Mouse (Mus musculus) limb, embryonic 10.5 days (tissue): ENCODE measurements at regions not wholly inside any gene's neighbourhood (a gene's known extent, or its start where the extent isn't known, plus 50 kb on each side); places are given as distances from the start of the nearest gene placed in this dataset.

Experiments
- DNase-seq: peaks from one replicate; pipeline ENCODE4 v3.0.0-alpha.2; 2017; ENCODE audit warnings: low spot score
- H3K27ac ChIP-seq: fragments of 300-500 bp; sonication (generic); 2 replicates; pipeline ENCODE4 v1.5.1; 2016; ENCODE audit warnings: mild to moderate bottlenecking
- H3K27me3 ChIP-seq: fragments of 300-500 bp; sonication (generic); 2 replicates; pipeline ENCODE4 v1.6.1; 2016; ENCODE audit warnings: low read depth, mild to moderate bottlenecking; ENCODE audit not compliant: poor library complexity, severe bottlenecking
- H3K36me3 ChIP-seq: fragments of 300-500 bp; sonication (generic); 2 replicates; pipeline ENCODE4 v1.6.1; 2016; ENCODE audit warnings: mild to moderate bottlenecking, moderate library complexity
- H3K4me1 ChIP-seq: fragments of 300-500 bp; sonication (generic); 2 replicates; pipeline ENCODE4 v1.6.1; 2016
- H3K4me3 ChIP-seq: fragments of 300-500 bp; sonication (generic); 2 replicates; pipeline ENCODE4 v1.5.1; 2016; ENCODE audit warnings: mild to moderate bottlenecking, moderate library complexity
- H3K9me3 ChIP-seq: fragments of 300-500 bp; sonication (generic); replicated peaks from 2 replicates; pipeline ENCODE4 v1.6.1; 2016; ENCODE audit warnings: mild to moderate bottlenecking
- WGBS: fragments of 180-500 bp; shearing (Covaris S2); methylation state at CpG from one replicate; pipeline ENCODE4 v1.1.7; 2016; 5-methylcytosine and 5-hydroxymethylcytosine counted together

DNA sequence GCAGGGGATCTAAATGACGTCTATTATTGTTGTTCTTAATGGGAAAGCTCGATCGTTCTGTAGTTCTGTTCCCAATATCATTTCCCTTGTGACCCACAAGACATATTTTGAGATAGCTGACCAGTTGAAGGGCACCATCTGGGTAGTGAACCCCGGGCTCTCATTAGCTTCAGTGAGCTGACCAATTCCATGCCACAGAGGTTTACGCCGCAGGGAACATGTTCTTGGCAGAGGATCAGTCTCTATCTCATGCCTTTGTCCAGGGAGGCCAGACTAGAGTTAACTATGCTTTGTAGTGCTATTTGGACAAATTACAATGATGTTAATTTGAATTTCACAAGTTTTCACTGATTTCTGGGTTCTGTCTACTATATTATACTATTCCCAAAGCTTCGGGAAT lies 117.1 kb downstream of the Tbx4 start:
- Histone ChIP-seq H3K27me3 (0 out of 2 replicates have a peak, but pooled peaks cover 4% of the 10 kb centered on the region), H3K4me1 (no peaks in the 10 kb centered on the region), H3K4me3 (no peak overlapping the region), H3K36me3 (no peaks in the 10 kb centered on the region), H3K27ac (no peak overlapping the region), H3K9me3 (no peaks in the 10 kb centered on the region)
- WGBS, result 88% methylated on average over 7 of the region's 7 CpGs
- no peak for DNase-seq

DNA sequence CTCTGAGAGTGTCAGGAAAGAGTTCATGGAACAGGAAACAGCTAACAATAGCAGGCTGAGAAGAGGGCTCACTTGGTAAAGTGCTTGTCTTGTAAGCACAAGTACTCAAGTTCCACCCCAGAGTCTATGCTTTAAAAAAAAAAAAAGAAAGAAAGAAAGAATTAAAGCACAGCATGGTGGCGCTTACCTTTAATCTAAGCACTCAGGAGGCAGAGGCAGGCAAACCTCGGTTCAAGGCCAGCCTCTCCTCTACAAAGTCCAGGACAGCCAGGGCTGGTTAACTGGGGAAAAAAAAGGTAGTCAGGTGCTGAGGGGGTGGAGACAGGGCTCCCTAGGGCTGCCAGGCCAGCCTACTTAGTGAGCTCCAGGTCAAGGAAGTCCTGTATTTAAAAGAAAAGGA lies 119.1 kb downstream of the Tbx4 start:
- Histone ChIP-seq H3K4me1 (no peaks in the 10 kb centered on the region), H3K4me3 (no peak overlapping the region), H3K9me3 (no peaks in the 10 kb centered on the region), H3K27me3 (0 out of 2 replicates have a peak, but pooled peaks cover 4% of the 10 kb centered on the region), H3K36me3 (no peaks in the 10 kb centered on the region), H3K27ac (no peak overlapping the region)
- 76% methylated on average over 2 of the region's 2 CpGs for WGBS
- DNase-seq, result no peak

- Histone ChIP-seq H3K36me3 (no peaks in the 10 kb centered on the region), H3K27ac (no peak overlapping the region), H3K27me3 (0 out of 2 replicates have a peak, but pooled peaks cover 4% of the 10 kb centered on the region), H3K9me3 (no peaks in the 10 kb centered on the region), H3K4me1 (no peaks in the 10 kb centered on the region), H3K4me3 (no peak overlapping the region)
- WGBS, result 82% methylated on average over 9 of the region's 9 CpGs
- no peak for DNase-seq
Measured at GRCm38 (mm10) chr11:86005899-86006445, 119.8 kb downstream of the Tbx4 start.

- no peak overlapping the region for H3K27ac ChIP-seq
- 87% methylated on average over 4 of the region's 4 CpGs for WGBS
Measured at GRCm38 (mm10) chr11:86006859-86007258, 120.6 kb downstream of the Tbx4 start.

More at GRCm38 (mm10) chr11:86006859-86007258, 120.6 kb downstream of the Tbx4 start:
- Histone ChIP-seq H3K4me1 (no peaks in the 10 kb centered on the region), H3K36me3 (no peaks in the 10 kb centered on the region), H3K9me3 (no peaks in the 10 kb centered on the region), H3K27me3 (0 out of 2 replicates have a peak, but pooled peaks cover 4% of the 10 kb centered on the region), H3K4me3 (no peak overlapping the region)
- DNase-seq, result no peak
